Mouse (Mus musculus) brain, embryonic 14.5 days (tissue): ENCODE data around the gene Per2.
A peak's percentile ranks its signal among the peaks of the same experiment; 100 is the strongest.

Experiments
- CTCF ChIP-seq: fragments of 200-500 bp; IDR thresholded peaks from 2 replicates; pipeline ENCODE4 v1.5.1; 2012; ENCODE audit warnings: inconsistent platforms, mild to moderate bottlenecking, moderate library complexity, borderline replicate concordance; ENCODE audit not compliant: insufficient read depth, insufficient read length; ENCODE audit errors: extremely low read depth
- POLR2A ChIP-seq: fragments of 200-500 bp; IDR thresholded peaks from 2 replicates; pipeline ENCODE4 v1.6.1; 2012; ENCODE audit warnings: mild to moderate bottlenecking, inconsistent platforms, borderline replicate concordance; ENCODE audit not compliant: poor library complexity, insufficient read depth, insufficient read length, severe bottlenecking; ENCODE audit errors: extremely low read depth

DNA sequence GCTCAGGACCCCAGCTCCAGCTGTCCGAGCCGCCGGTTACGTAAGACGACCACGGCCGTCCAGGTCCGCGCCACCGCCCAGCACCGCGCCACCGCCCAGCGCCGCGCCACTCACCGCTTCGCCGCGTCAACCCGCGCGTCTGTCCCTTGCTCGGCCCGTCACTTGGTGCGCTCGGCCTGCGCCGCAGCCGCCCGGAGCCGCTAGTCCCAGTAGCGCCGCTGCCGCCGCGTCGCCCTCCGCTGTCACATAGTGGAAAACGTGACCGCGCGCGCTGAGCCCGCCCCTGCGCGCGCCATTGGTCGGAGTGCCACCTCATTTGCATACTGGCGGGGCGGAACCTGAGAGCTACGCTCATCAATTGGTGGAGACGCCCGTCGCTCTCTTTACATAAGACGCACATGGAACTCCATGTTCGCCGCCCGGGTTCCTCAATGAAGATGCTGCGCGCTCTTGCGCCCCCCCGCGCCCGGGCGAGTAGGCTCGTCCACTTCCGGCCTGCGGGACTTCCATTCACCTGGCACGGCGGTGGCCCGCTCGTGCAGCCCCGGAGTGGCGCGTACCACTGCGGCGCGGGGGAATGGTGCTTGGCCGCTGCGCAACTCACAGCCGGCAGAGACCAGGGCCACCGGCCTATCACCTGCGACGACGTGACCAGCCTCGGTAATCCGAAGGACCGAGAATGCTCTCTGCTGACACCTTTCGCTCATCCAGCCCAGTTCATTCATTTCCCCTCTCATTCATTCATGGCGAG is at the start of gene Per2:
- TF ChIP-seq CTCF (peak; percentile 31; the same call in 1 of the 2 replicates), POLR2A (0 out of 2 replicates have a peak, but pooled peaks have one; percentile 45)
